Mouse (Mus musculus): ENCODE measurements around the gene Kcnn4. TPM values are rescaled to one million over a fixed set of nuclear protein-coding genes. Genes with fewer than 3 reads are reported as not detected.

The Kcnn4 gene
- polyA plus RNA-seq, 1 experiment: 72.1 TPM

- TF ChIP-seq GATA1 (IDR thresholded peaks at IDR 0.05; ENCODE audit: low read length): no peak
Observed at GRCm38 (mm10) chr7:24423956-24424732, 54.1 kb downstream of the Kcnn4 start.

DNA sequence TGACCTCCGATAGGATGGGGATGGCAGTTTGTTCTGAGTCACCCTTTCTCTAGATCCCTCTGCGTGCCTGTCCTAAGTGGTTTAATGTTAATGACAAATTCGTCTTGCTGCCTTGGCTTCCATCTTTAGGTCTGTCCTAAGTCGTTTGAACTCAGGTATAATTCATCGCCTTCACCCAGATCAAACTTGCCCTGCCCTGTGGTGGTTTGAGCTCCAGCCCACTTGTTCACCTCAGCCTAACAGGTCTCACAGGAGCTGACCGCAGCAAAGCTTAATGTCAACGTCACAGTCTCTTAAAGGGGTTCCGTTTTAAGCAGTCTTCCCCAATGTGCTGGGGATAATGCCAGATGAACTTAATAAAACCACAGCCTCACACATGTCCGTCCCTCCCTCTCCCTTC is 55.9 kb downstream of the Kcnn4 start:
- no peak for TF ChIP-seq GATA1 (IDR thresholded peaks at IDR 0.05; ENCODE audit: low read length)

- no peak for TF ChIP-seq GATA1 (IDR thresholded peaks at IDR 0.05; ENCODE audit: low read length)
Observed at GRCm38 (mm10) chr7:24427168-24427567, 57.1 kb downstream of the Kcnn4 start.

DNA sequence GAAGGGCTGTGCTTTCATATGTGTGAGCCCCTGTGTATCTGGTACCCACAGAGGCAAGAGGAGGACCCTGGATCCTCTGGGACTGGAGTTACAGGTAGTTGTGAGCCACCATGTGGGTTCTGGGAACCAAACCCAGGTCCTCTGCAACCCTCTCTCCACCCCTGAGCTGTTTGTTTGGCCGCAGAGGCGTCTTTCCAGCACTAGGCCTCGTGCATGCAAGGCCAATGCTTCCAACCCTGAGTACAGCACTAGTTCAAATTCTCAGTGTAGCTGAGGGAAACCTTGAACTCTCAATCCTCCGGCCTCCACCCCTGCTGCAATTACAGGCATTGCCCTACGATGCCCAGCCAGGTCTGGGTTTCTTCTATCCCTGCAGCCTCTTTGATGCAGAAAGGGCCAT is 58.7 kb downstream of the Kcnn4 start:
- TF ChIP-seq GATA1 (IDR thresholded peaks at IDR 0.05; ENCODE audit: low read length): no peak

DNA sequence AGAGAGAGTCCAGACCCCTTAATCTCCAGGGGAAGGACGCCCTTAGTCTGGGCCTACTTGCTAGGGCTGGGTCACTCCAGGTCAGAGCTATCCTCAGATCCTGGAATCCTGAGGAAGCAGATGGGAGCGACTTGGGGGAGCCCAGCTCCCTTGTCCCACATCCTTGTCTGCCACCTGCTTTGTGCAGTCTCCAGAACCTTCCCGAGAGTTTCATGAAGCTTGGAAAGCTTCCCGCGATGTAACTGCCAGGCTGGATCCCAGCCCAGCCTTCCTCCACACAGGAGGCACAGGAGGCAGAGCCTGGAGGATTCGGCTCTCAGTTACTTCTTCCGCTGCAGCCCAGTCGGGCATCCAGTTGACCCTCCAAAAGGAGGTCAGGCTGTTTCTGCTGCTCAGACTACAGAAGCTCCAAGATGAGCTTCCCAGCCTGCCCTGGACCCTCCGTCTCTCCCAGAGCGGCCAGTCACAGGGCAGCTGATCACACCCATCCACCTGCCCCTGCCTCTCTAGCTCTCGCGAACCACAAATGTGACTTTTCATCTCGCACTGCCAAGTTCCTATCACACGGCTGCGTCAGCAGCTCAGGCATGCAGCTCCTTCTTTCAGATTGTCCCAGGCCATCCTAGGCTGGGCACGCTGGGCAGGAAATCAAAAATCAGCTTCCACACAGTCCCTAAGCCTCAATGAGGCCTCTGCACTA is 59.5 kb downstream of the Kcnn4 start:
- no peak for TF ChIP-seq GATA1 (IDR thresholded peaks at IDR 0.05; ENCODE audit: low read length)

DNA sequence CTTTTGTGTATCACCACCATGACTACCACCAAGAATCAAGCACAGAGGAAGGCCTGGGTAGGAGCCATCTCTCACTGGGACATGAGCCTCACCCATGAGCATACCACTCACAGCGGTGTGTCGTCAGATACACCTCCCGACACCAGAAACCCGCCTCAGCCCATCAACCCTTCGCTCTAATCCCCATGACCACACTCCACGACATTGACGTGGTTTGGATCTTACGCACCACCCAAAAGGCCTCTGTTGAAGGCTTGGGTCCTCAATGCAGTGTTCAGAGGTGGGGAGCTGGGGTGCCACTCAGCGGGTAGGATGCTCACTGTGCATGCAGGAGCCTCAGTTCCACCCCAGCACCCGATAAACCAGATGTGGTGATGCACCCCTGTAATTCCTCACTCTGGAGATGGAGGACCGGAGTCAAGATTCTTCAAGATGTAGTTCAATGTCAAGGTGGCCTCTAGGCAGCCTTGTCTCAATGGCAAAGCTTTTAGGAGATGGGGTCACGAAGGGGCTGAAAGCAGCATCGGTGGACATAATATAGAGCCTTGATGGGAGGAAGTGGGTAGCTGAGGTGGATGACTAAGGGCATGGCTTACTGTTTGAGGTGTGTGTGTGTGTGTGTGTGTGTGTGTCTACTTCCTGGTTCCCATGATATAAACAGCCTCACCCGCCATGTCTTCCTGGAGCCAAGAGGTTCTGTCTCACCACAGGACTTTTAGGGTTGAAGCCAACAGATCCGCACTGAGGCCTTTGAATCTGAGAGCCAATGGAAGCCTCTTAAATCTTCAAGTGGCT is 60.7 kb downstream of the Kcnn4 start:
- TF ChIP-seq GATA1 (IDR thresholded peaks at IDR 0.05; ENCODE audit: low read length): no peak

DNA sequence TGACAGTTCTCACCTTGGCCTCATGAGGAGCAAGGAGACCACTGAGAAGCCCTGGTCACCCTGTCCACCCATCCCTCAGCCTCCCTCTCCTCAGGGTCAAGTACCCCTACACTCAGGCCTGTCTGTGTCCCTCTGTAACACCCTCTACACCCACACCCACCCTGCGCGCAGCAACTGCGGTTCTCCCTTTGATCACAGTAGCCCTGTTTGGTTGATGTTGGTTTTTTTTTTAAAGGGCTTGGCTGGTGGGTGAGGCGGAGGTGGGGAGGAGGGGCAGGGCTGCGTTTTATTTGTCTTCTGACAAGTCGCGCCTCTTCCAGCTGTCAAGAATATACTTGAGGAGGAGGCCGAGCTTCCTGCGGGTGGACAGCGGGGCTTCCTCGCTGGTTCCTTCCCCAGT is 61.6 kb downstream of the Kcnn4 start:
- TF ChIP-seq GATA1 (IDR thresholded peaks at IDR 0.05; ENCODE audit: low read length): no peak

- TF ChIP-seq GATA1 (IDR thresholded peaks at IDR 0.05; ENCODE audit: low read length): no peak
Observed at GRCm38 (mm10) chr7:24435305-24435704, 65.2 kb downstream of the Kcnn4 start.

Other genes starting within 250 kb of the Kcnn4 start
- 3.2 and 3.6 TPM in 2 replicates for gene Zfp235, start 236.1 kb upstream of the Kcnn4 start, polyA plus RNA-seq (2012)
- gene Zfp114, start 195.2 kb upstream of the Kcnn4 start, polyA plus RNA-seq (2012): not detected in 2 replicates
- gene Zfp111, start 158.8 kb upstream of the Kcnn4 start, polyA plus RNA-seq (2012): 0.37 and 0.95 TPM in 2 replicates
- 0.31 and 0.56 TPM in 2 replicates for gene Zfp109, start 132.7 kb upstream of the Kcnn4 start, polyA plus RNA-seq (2012)
- gene Zfp108, start 115.5 kb upstream of the Kcnn4 start, polyA plus RNA-seq (2012): 0.08 and 0.09 TPM in 2 replicates
- gene Zfp93, start 99.8 kb upstream of the Kcnn4 start, polyA plus RNA-seq (2012): 2.0 and 2.2 TPM in 2 replicates
- gene Zfp61, start 69.0 kb upstream of the Kcnn4 start, polyA plus RNA-seq (2012): 7.2 and 9.2 TPM in 2 replicates
- gene Zfp94, start 53.6 kb upstream of the Kcnn4 start, polyA plus RNA-seq (2012): 5.0 and 5.9 TPM in 2 replicates
- not detected in 2 replicates for gene Tescl, start 36.3 kb upstream of the Kcnn4 start, polyA plus RNA-seq (2012)
- not detected in 2 replicates for gene Lypd5, start 21.1 kb upstream of the Kcnn4 start, polyA plus RNA-seq (2012)
- gene Smg9, start 29.4 kb downstream of the Kcnn4 start, polyA plus RNA-seq (2012): 68.9 and 82.0 TPM in 2 replicates
- 0.06 and 0.15 TPM in 2 replicates for gene Irgc1, start 82.0 kb downstream of the Kcnn4 start, polyA plus RNA-seq (2012)
- gene Plaur, start 92.2 kb downstream of the Kcnn4 start, polyA plus RNA-seq (2012): not detected in 2 replicates
- 0.05 and 0.08 TPM in 2 replicates for gene Cadm4, start 111.8 kb downstream of the Kcnn4 start, polyA plus RNA-seq (2012)
- 96.8 and 126 TPM in 2 replicates for gene Zfp428, start 136.7 kb downstream of the Kcnn4 start, polyA plus RNA-seq (2012)
- not detected in 2 replicates for gene AC161166.1, start 142.2 kb downstream of the Kcnn4 start, polyA plus RNA-seq (2012)
- 9.6 and 12.1 TPM in 2 replicates for gene Irgq, start 160.4 kb downstream of the Kcnn4 start, polyA plus RNA-seq (2012)
- gene Pinlyp, start 175.9 kb downstream of the Kcnn4 start, polyA plus RNA-seq (2012): not detected in 2 replicates
- 330 and 397 TPM in 2 replicates for gene Xrcc1, start 176.0 kb downstream of the Kcnn4 start, polyA plus RNA-seq (2012)
- gene Ethe1, start 217.3 kb downstream of the Kcnn4 start, polyA plus RNA-seq (2012): 14.2 and 16.1 TPM in 2 replicates
- not detected in 2 replicates for gene Zfp575, start 217.4 kb downstream of the Kcnn4 start, polyA plus RNA-seq (2012)
- 2.3 and 3.3 TPM in 2 replicates for gene Phldb3, start 240.5 kb downstream of the Kcnn4 start, polyA plus RNA-seq (2012)